Mouse (Mus musculus) small intestine, adult 2 months (tissue): ENCODE results near the gene Rsc1a1.

Experiments
- CTCF ChIP-seq: fragments of 200-500 bp; IDR thresholded peaks from 2 replicates; pipeline ENCODE4 v1.5.1; 2012; ENCODE audit warnings: low read depth, mild to moderate bottlenecking, control low read depth, inconsistent platforms, low read length, moderate library complexity, mixed read lengths; ENCODE audit not compliant: insufficient replicate concordance, insufficient read length; ENCODE audit errors: extremely low read depth
- POLR2A ChIP-seq: fragments of 200-500 bp; IDR thresholded peaks from 2 replicates; pipeline ENCODE4 v1.6.1; 2012; ENCODE audit warnings: low read depth, mild to moderate bottlenecking, control low read depth, inconsistent platforms, low read length, moderate library complexity

GRCm38 (mm10) chr4:141708005-141708404, 22.6 kb upstream of the Rsc1a1 start:
- no peak for TF ChIP-seq CTCF
- TF ChIP-seq POLR2A: no peak
